Mouse (Mus musculus): Measurements from ENCODE around the gene Pdcd4. TPM values are rescaled to one million over a fixed set of nuclear protein-coding genes. Genes with fewer than 3 reads are reported as not detected.

Pdcd4 gene
- 44.0 and 45.4 TPM in 2 replicates for total RNA-seq (2015; ENCODE audit: low replicate concordance)
- total RNA-seq (2017; ENCODE audit: low replicate concordance) = 32.2 and 56.3 TPM in 2 replicates

DNA sequence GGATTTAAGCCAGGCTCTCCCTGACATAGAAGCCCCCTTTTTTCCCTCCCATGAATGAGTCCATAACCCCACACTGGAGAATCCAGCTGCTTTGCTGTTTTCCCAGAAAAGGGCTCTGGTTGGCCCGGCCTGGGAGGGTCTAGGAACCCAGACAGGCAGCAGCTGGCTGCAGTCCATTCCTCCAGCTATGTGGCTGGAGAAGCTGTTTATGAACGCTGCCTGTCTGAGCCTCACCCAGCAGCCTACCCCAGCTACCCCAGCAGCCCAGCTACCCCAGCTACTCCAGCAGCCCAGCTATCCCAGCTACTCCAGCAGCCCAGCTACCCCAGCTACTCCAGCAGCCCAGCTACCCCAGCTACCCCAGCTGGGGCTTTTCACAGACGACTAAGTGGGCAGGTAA lies at the start of gene Pdcd4:
TSS of gene Pdcd4 (plus strand) at position 171 of the 400 bp plus-strand sequence.
- no peak for ATAC-seq (replicated peaks; ENCODE audit: low FRiP score, poor library complexity, severe bottlenecking)

DNA sequence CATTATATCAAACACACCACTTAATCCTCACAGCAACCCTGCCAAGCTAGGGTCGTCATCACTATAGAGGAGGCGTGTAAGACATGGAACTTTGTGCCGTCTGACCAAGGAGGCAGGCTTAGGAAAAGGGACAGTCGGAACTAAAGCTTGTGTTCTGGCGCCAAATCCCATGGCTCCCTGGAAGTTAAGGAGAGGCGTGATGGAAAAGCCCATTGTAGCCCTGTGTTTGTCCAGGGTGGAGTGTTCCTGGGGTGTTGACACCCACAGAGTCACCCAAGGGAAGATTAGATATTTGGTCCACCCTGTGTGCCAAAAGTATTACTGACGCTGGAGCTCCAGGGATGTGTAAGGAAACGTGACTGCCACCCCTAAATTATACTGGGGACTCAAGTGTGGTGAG lies 48.1 kb upstream of the Pdcd4 start:
- no peak for ATAC-seq (replicated peaks; ENCODE audit: low FRiP score, poor library complexity, severe bottlenecking)

DNA sequence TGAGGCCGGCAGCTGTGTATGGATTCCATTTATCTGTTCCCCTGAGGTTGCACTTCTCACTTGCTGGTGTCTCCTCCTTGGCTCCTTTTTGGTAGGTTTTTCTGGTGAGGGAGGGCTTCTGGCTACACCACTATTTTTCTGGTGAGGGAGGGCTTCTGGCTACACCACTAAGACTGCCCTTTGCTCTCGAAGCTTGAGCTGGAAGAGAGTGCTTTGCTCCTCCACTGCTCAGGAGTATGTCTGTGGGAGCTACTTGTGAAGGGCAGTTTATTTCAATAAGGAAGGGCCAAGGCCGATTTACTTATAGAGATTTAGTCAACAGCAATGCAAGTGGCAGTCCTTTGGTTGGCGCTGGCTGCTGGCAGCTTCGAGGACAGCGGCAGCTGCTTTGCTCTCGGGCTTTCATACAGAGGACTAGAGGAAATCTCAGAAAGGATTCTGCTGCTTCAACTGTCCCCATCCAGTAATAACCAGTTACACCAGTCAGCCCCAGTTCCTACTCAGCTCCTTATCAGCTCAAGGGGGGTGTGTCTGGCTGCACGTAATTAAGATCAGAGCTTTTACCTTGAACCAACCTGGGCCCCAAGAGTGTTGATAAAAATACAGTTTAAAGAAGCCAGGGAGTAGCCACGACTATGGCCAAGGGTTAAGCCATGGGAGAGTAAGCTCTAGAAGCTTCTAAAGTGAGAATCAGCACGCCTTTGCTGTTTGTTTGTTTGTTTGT lies 43.6 kb upstream of the Pdcd4 start:
- 0 out of 2 replicates have a peak, but pooled peaks have one; percentile 43 for ATAC-seq (replicated peaks; ENCODE audit: low FRiP score, poor library complexity, severe bottlenecking)

DNA sequence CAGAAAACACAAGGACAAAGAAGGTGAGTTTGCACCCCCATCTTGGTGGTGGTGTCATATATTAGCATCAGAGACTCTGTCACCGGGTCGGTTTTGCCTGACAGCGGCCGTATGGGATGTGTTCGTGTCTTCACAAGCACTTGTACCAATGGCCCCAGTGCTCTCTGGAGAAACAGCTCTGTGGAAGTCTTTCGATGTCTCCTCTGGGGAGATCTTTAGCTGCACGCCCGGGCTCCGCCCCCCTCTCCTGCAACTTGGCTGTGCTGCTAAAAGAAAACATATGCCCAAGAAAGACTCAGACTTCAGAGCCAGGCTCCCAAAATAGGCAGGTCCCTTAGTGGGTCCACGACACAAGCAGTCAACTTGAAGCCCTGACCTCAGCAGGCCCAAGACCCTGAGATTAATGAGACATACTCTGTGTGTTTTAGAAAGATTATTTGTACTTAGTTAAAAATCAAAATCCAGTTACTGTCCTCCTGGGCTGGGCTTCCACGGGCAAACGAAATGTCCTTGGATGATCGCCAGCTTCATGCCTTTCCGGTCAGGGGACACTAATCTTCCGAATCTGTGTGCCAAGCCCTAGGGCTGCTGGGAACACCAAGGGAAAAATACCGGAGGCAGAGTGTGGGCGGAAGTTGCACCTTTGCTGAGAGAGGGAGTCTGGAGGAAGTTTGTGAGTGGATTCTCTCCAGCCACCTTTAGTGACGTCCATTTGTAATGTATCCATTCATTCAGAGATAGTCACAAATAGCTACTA lies 41.7 kb upstream of the Pdcd4 start:
- ATAC-seq (replicated peaks; ENCODE audit: low FRiP score, poor library complexity, severe bottlenecking) = no peak

DNA sequence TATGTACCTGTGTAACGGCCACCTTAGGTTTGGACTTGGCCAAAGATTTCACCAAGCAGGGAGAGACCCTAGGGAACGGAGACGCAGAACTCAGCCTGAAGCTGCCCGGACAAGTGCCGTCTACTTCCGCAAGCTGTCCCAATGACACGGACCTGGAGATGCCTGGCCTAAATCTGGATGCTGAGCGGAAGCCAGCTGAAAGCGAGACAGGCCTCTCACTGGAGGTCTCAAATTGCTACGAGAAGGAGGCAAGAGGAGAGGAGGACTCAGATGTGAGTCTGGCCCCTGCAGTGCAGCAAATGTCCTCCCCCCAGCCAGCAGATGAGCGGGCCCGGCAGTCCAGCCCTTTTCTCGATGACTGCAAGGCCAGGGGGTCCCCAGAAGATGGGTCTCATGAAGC lies 40.7 kb upstream of the Pdcd4 start:
- no peak for ATAC-seq (replicated peaks; ENCODE audit: low FRiP score, poor library complexity, severe bottlenecking)

DNA sequence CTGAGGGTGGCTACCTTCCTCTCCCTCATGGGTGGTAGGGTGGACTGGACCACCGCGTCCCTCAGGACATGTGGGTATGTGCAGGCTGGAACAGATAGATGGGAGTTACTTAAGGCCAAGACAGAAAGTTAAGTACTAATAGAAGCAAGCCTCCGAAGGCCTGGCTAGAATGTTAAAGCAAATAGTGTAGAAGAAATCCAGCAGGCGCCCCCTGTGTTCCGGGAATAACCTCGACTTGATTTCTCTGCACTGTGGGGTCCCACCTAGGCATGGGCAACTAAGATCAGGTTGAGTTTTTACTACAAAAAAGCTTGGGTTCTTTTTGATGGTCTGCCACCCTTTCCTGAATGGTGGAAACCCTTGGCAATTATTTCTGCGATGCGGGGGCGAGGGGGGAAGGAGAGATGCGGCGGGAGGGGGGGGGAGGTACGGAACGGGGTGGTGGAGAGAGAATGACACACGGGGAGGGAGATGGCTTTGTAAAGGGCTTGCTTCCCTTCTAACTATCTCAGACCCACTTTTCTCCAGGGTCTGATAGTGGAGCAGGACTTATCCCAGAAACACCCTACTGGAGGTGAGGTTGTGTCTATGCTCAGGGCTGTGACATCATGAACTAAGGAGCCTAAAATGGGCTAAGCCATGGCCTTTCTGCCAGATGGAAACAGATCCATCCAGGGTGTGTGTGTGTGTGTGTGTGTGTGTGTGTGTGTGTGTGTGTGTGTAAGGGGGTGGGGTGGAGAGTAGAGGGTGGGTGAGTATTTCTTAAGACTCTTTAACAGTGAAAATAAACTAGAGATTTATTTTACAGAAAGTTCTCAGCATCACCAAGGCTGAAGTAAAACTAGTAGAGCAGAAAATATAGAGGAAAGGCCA lies 40.0 kb upstream of the Pdcd4 start:
- ATAC-seq (replicated peaks; ENCODE audit: low FRiP score, poor library complexity, severe bottlenecking) = no peak

DNA sequence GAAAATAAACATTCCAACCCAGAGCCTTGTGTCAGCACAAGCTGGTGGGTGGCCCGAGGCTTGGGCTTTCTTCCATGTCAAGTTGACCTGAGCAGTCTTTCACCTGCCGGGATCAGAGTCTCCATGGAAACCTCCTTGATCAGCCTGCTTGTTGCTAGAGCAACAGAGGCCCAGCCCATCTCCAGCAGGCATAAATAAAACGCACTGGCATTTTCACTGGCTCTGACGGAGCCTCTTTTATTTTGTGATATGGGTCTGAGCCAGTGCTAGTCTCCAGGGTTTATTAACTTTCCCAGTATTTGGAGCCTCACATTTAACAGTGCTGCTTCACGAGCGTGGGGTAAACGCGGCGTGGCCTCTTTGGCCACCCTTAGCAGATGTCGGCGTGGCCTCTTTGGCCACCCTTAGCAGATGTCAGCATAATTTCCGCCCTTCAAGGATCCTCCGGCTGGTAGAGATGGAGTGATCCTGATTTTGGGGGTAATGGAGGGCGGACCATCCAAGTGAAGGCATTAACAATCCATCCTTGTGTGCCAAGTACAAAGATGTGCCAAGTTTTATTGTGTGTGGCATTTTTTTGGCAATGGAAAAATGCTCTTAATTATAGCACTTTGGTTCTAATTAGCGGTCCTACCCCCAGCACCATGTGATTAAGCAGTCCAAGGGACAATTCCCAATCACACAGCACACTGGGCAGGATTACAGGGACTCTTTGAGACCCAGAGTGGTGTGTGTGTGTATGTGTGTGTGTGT lies 39.2 kb upstream of the Pdcd4 start:
- no peak for ATAC-seq (replicated peaks; ENCODE audit: low FRiP score, poor library complexity, severe bottlenecking)

DNA sequence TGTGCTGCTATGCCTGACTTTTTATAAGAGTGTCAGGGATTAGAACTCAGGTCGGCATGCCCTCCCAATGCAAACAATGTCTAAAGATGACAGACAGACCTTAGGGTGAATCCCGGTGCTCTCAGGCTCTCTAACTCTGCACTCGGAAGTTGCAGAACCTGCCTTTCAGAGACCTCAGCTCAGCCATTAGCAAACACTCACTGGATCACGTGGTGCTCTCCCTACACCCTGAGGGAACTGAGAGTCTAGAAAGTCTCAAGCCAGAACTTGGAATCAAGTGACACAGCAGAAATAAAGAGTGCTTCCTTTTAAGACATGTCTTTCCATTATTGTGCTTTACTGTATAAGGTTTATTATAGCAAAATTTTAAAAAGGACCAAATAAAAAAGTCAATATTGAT lies 37.1 kb upstream of the Pdcd4 start:
- no peak for ATAC-seq (replicated peaks; ENCODE audit: low FRiP score, poor library complexity, severe bottlenecking)

DNA sequence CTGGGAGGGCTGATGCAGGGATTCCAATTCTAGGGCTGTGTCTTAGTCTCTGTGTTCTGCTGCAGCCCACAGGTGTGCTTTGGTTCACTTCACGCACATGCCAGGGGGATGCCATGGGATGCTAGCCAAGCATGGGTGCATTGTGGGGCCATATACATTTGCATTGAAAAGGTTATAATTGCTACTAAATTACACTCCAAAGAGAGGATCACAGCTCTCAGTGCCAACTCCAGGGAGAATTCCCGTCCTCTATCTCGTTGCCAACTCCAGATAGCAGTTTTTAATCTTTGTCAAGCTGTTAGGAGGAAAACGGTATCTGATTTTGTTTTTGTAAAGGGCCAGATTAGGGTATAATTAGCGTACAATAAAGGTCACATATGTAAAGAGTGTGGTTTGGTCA lies 36.2 kb upstream of the Pdcd4 start:
- ATAC-seq (replicated peaks; ENCODE audit: low FRiP score, poor library complexity, severe bottlenecking) = no peak

DNA sequence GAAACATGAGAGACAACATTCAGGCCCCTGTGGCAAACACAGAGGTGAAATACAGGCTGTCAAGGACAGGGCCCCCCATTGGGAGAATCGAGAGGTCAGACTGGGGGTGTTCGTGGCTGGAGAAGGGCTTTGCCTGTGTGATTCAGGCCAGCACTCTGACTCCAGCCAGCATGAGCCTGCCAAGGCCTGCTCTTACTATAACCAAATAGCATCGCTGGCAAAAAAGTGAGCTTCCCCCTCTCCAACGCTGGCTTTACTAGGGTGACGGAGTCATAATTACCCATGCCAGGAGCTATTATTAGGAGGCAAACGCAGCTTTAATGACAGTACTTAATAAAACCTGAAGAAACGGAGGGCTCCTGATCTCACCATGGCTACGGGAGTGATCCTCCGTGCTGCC lies 35.2 kb upstream of the Pdcd4 start:
- ATAC-seq (replicated peaks; ENCODE audit: low FRiP score, poor library complexity, severe bottlenecking) = no peak

DNA sequence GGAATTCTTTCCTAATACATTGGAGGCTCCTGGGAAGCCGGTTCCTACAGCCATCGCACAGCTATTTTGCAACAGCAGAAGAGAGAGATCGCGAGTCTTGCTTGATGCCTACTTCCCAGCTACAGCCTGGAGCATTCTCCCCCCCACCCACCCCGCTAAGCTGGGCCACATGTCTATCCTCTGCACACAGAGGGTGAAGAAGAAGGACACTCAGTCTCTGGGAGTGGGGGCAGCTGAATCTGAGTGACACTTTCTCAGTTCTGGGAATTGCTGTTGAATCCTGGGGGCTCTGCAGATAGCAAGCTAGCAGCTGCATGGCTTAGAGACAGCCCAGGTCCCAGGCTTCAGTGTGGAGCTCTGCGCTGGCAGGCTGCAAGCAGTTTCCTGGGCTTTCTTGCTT lies 34.1 kb upstream of the Pdcd4 start:
- no peak for ATAC-seq (replicated peaks; ENCODE audit: low FRiP score, poor library complexity, severe bottlenecking)

DNA sequence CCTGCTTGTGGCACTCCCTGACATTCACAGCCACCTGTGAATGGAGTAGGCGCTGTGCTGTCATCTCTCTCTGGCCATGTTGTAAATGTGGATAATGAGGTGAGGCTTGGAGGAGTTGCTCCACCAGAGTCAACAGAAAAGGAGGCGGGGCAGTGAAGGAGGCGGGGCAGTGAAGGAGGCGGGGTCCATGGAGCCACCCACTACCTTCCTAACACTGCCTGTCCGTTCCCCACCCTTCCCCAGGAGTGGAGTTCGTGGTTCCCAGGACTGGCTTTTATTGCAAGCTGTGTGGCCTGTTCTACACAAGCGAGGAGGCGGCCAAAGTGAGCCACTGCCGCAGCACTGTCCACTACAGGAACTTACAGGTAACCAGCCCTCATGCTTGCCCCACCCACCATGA lies 32.9 kb upstream of the Pdcd4 start:
- no peak for ATAC-seq (replicated peaks; ENCODE audit: low FRiP score, poor library complexity, severe bottlenecking)

DNA sequence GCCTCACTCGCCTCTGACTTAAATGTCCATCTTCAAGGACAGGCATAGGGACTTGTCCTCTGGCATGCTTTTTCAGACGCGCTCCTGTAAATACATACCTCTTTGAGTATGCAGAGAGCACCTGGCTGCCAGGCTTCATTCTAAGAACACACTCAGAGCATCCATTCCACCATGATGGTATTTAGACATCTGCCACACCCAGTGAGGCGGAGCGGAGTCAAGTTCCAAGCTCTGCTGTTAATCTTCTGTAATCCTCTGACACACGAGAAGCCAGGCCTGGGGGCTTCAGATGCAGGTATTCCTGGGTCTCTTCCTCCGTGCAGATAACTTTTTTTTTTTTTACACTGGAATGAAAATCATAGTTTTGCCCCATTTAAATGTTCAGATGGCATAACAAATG lies 32.4 kb upstream of the Pdcd4 start:
- ATAC-seq (replicated peaks; ENCODE audit: low FRiP score, poor library complexity, severe bottlenecking) = no peak

DNA sequence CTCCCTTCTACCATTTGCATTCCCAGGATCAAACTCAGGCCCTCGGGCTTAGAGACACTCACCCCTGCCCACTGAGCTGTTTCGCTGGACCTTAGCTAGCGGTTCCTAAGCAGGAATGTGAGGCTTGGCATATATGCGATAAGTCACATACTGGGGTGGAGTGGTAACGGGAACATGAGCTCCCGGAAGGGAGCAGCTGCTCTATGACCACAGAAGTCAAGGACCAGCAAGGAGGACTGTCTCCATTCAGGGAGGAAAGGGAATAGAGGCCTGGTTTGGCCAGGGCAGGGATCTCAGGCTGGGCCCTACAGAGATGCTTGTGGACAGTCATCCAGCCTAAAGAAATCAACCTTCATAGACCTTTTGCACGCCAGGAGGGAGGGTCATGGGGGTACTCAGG lies 30.7 kb upstream of the Pdcd4 start:
- no peak for ATAC-seq (replicated peaks; ENCODE audit: low FRiP score, poor library complexity, severe bottlenecking)

DNA sequence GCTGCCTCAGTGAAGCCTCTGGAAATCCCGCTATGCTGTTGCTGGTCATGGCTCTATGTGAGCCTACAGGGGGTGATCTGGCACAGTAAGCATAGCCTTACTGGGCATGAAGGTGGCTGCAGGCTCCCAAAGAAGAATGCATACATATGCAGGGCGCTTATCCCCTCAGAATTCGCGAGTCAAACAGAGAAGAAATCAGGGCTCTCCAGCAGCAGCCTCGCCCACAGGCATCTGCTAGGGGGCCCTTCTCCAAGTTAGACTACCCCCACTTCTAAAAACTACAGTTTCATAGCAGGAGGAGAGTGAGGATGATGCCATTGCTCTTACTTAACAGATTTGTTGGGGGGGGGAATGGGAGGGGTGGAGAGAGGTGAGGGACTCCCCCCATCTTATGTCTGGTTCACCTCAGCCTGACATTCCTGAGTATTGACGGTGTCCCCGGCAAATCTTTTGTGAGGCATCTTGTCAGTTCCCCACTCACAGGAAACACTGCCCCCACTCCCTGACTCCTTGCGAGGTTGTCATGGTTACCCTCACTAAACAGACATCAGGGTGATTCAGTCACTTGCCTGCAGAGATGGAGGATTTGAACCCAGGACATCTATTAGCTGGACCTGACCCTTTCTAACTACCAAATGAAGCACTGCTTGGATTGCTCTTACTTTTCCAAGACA lies 29.3 kb upstream of the Pdcd4 start:
- ATAC-seq (replicated peaks; ENCODE audit: low FRiP score, poor library complexity, severe bottlenecking) = no peak

DNA sequence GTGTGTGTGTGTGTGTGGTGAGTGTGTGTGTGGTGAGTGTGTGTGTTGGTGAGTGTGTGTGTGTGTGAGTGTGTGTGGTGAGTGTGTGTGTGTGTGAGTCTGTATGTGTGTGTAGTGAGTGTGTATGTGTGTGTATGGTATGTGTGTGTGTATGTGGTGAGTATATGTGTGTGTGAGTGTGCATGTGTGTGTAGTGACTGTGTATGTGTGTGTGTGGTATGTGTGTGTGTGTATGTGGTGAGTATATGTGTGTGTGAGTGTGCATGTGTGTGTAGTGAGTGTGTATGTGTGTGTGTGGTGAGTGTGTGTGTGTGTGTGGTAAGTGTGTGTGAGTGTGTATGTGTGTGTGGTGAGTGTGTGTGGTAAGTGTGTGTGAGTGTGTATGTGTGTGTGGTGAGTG lies 24.8 kb upstream of the Pdcd4 start:
- no peak for ATAC-seq (replicated peaks; ENCODE audit: low FRiP score, poor library complexity, severe bottlenecking)

DNA sequence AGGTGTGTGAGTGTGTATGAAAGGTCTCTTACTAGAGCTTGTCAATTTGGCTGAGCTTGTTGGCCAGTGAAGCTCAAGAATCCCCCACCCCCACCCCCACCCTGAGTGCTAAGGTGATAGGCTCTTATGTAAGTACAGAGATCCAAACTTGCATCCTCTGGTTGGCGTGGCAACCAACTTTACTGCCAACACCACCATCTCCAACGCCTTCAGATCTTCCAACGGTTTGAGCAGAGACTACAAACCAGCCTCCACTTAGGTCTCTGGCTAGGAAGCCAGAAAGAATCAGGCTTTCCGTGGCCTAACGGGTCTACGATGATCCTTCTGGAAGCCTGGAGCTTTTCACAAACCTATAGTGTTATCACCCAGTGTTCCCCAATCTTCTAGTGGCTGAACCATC lies 23.9 kb upstream of the Pdcd4 start:
- no peak for ATAC-seq (replicated peaks; ENCODE audit: low FRiP score, poor library complexity, severe bottlenecking)

DNA sequence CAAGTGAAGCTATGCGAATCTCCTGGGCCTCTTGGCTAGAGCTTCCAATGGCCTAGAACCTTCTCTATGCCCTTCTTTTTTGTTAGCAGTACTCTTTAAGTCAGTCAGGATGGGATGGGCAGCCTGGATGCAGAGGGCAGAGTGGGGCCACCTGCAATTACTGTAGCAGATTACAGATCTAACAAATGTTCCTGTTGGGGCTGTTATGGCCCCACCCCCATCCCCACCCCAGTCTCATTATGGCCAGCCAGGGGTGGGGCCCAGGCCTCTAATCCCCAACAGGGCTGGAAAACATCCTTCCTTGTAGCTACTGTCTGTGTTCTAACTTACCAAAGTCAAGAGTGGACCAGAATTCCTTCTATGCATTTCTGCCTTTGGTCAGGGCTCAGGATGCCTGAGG lies 23.2 kb upstream of the Pdcd4 start:
- no peak for ATAC-seq (replicated peaks; ENCODE audit: low FRiP score, poor library complexity, severe bottlenecking)
